Mouse (Mus musculus): ENCODE results near the gene Cubn. TPM values are rescaled to one million over a fixed set of nuclear protein-coding genes. Genes with fewer than 3 reads are reported as not detected.

Cubn gene
- total and polyA plus RNA-seq, 3 experiments: 0.03 to 0.09 (median 0.04) TPM

- Histone ChIP-seq H3K79me2 (replicated peaks; ENCODE audit: control insufficient read depth, extremely low read depth, insufficient read depth, poor library complexity, severe bottlenecking) (no peaks in the 10 kb centered on the region), H3K36me3 (replicated peaks in 1 of 2; ENCODE audit: control insufficient read depth in 1 of 2, insufficient read depth in 1 of 2, low read length in 1 of 2) (no peaks in the 10 kb centered on the region), H3K4me1 (ENCODE audit: control insufficient read depth in 1 of 2, insufficient read depth in 2 of 2) (peaks cover 0 to 3% of the 10 kb centered on the region in 2 experiments; a peak in 1 of 4 replicates), H3K27me3 (replicated peaks) (no peaks in the 10 kb centered on the region), H3K4me3 (replicated peaks in 1 of 3; ENCODE audit: low read depth in 2 of 3, low read length in 2 of 3, poor library complexity in 1 of 3) (no peak overlapping the region), H3K9me3 (replicated peaks; ENCODE audit: low read length) (no peaks in the 10 kb centered on the region), H3K9ac (ENCODE audit: insufficient read depth, low read depth) (no peak overlapping the region), H3K4me2 (ENCODE audit: insufficient read depth, low read depth, poor library complexity, severe bottlenecking) (no peak overlapping the region), H3K27ac (ENCODE audit: insufficient read depth, low read depth) (no peak overlapping the region)
- dilution Hi-C loops (cut with MboI; ENCODE audit: extremely low pct_ligation_motif_present, extremely low pct_unique_long_range_greater_than_20kb, low sequenced_read_pairs) (no loop called here), in situ Hi-C loops (cut with MboI; ENCODE audit: low pct_ligation_motif_present, low pct_unique_long_range_greater_than_20kb, low sequenced_read_pairs) (no loop called here)
- DNase-seq (ENCODE audit: extremely low read depth): no peak
- TF ChIP-seq ETS1 (conservative IDR thresholded peaks at IDR 0.05; ENCODE audit: low read depth, low read length) (no peak), RCOR1 (conservative IDR thresholded peaks at IDR 0.05; ENCODE audit: low read depth, low read length) (no peak), PAX5 (IDR thresholded peaks at IDR 0.05; ENCODE audit: low read length) (no peak), SMC3 (IDR thresholded peaks at IDR 0.05; ENCODE audit: low read depth, low read length) (no peak)
Observed at GRCm38 (mm10) chr2:13490480-13490879, 1.1 kb downstream of the Cubn start.

- no peaks in the 10 kb centered on the region for H3K9me3 ChIP-seq (replicated peaks; ENCODE audit: low read length)
- no peak overlapping the region for H3K4me2 ChIP-seq (ENCODE audit: insufficient read depth, low read depth, poor library complexity, severe bottlenecking)
- no peak overlapping the region for H3K9ac ChIP-seq (ENCODE audit: insufficient read depth, low read depth)
- TF ChIP-seq EP300 (IDR thresholded peaks at IDR 0.05; ENCODE audit: low read length) (no peak), MAZ (IDR thresholded peaks at IDR 0.05; ENCODE audit: low read depth, low read length) (no peak), HCFC1 (IDR thresholded peaks at IDR 0.05; ENCODE audit: low read depth, low read length) (no peak), USF1 (IDR thresholded peaks at IDR 0.05; ENCODE audit: low read depth, low read length) (no peak), ZNF384 (IDR thresholded peaks at IDR 0.05; ENCODE audit: low read depth, low read length) (no peak), SMC3 (IDR thresholded peaks at IDR 0.05; ENCODE audit: low read depth, low read length) (no peak), PAX5 (IDR thresholded peaks at IDR 0.05; ENCODE audit: low read length) (no peak), SIN3A (IDR thresholded peaks at IDR 0.05; ENCODE audit: low read length) (no peak), RCOR1 (conservative IDR thresholded peaks at IDR 0.05; ENCODE audit: low read depth, low read length) (no peak), CHD1 (IDR thresholded peaks at IDR 0.05; ENCODE audit: low read depth, low read length) (no peak), USF2 (conservative IDR thresholded peaks at IDR 0.05; ENCODE audit: low read depth, low read length) (no peak), ZC3H11A (IDR thresholded peaks at IDR 0.05; ENCODE audit: low read depth, low read length) (no peak), MAX (IDR thresholded peaks at IDR 0.05; ENCODE audit: low read length) (no peak), UBTF (IDR thresholded peaks at IDR 0.05; ENCODE audit: low read depth, low read length) (no peak), POLR2AphosphoS2 (IDR thresholded peaks at IDR 0.05; ENCODE audit: low read depth, low read length) (no peak), MAFK (IDR thresholded peaks at IDR 0.05; ENCODE audit: insufficient replicate concordance, low read length) (no peak), GABPA (IDR thresholded peaks at IDR 0.05; ENCODE audit: insufficient replicate concordance, low read depth, low read length) (no peak), MYC (IDR thresholded peaks at IDR 0.05; ENCODE audit: low read depth, low read length) (no peak)
- dilution Hi-C loops (cut with MboI; ENCODE audit: extremely low pct_ligation_motif_present, extremely low pct_unique_long_range_greater_than_20kb, low sequenced_read_pairs): no loop called here
- H3K4me3 ChIP-seq (replicated peaks in 1 of 3; ENCODE audit: low read depth in 2 of 3, low read length in 2 of 3, poor library complexity in 1 of 3): no peak overlapping the region
- no peak for DNase-seq (ENCODE audit: extremely low read depth)
- H3K27me3 ChIP-seq (replicated peaks): no peaks in the 10 kb centered on the region
- no peaks in the 10 kb centered on the region for H3K79me2 ChIP-seq (replicated peaks; ENCODE audit: control insufficient read depth, extremely low read depth, insufficient read depth, poor library complexity, severe bottlenecking)
- H3K36me3 ChIP-seq (replicated peaks in 1 of 2; ENCODE audit: control insufficient read depth in 1 of 2, insufficient read depth in 1 of 2, low read length in 1 of 2): no peaks in the 10 kb centered on the region
- in situ Hi-C loops (cut with MboI; ENCODE audit: low pct_ligation_motif_present, low pct_unique_long_range_greater_than_20kb, low sequenced_read_pairs): no loop called here
- H3K4me1 ChIP-seq (ENCODE audit: control insufficient read depth in 1 of 2, insufficient read depth in 2 of 2): no peaks in the 10 kb centered on the region
- no peak overlapping the region for H3K27ac ChIP-seq (ENCODE audit: insufficient read depth, low read depth)
Observed at GRCm38 (mm10) chr2:13486470-13486869, 5.1 kb downstream of the Cubn start.
